Mouse (Mus musculus) brain, embryonic 18.5 days (tissue): ENCODE results near the gene Ror2.

Experiments
- DNase-seq: peaks from one replicate; pipeline ENCODE4 v3.0.0-alpha.2; 2012; ENCODE audit warnings: low read depth, low spot score

Gene Ror2

GRCm38 (mm10) chr13:53194306-53194705, 91.6 kb downstream of the Ror2 start:
- no peak for DNase-seq

- DNase-seq, result no peak
Observed at GRCm38 (mm10) chr13:53193713-53194112, 92.2 kb downstream of the Ror2 start.

GRCm38 (mm10) chr13:53192286-53192685, 93.6 kb downstream of the Ror2 start:
- no peak for DNase-seq

GRCm38 (mm10) chr13:53191657-53192056, 94.3 kb downstream of the Ror2 start:
- no peak for DNase-seq

GRCm38 (mm10) chr13:53188935-53189334, 97.0 kb downstream of the Ror2 start:
- no peak for DNase-seq

- DNase-seq, result no peak
Observed at GRCm38 (mm10) chr13:53184858-53185257, 101.1 kb downstream of the Ror2 start.

- DNase-seq, result no peak
Observed at GRCm38 (mm10) chr13:53184149-53184548, 101.8 kb downstream of the Ror2 start.

GRCm38 (mm10) chr13:53183161-53183577, 102.8 kb downstream of the Ror2 start:
- DNase-seq, result no peak

GRCm38 (mm10) chr13:53178594-53178993, 107.3 kb downstream of the Ror2 start:
- no peak for DNase-seq

- no peak for DNase-seq
Observed at GRCm38 (mm10) chr13:53178171-53178570, 107.8 kb downstream of the Ror2 start.

GRCm38 (mm10) chr13:53177424-53177718, 108.6 kb downstream of the Ror2 start:
- no peak for DNase-seq

GRCm38 (mm10) chr13:53176695-53177423, 109.1 kb downstream of the Ror2 start:
- no peak for DNase-seq

- DNase-seq, result no peak
Observed at GRCm38 (mm10) chr13:53175041-53175440, 110.9 kb downstream of the Ror2 start.

GRCm38 (mm10) chr13:53163671-53164070, 122.3 kb downstream of the Ror2 start:
- no peak for DNase-seq

GRCm38 (mm10) chr13:53163060-53163459, 122.9 kb downstream of the Ror2 start:
- no peak for DNase-seq

GRCm38 (mm10) chr13:53159501-53159900, 126.4 kb downstream of the Ror2 start:
- no peak for DNase-seq

GRCm38 (mm10) chr13:53158405-53159005, 127.4 kb downstream of the Ror2 start:
- DNase-seq, result no peak

- DNase-seq, result no peak
Observed at GRCm38 (mm10) chr13:53156911-53157310, 129.0 kb downstream of the Ror2 start.

- DNase-seq, result no peak
Observed at GRCm38 (mm10) chr13:53156282-53156681, 129.6 kb downstream of the Ror2 start.

- no peak for DNase-seq
Observed at GRCm38 (mm10) chr13:53145511-53145910, 140.4 kb downstream of the Ror2 start.

- DNase-seq, result no peak
Observed at GRCm38 (mm10) chr13:53143076-53143475, 142.8 kb downstream of the Ror2 start.

GRCm38 (mm10) chr13:53142268-53142667, 143.7 kb downstream of the Ror2 start:
- DNase-seq, result no peak

GRCm38 (mm10) chr13:53140298-53140697, 145.6 kb downstream of the Ror2 start:
- DNase-seq, result no peak

GRCm38 (mm10) chr13:53130567-53130966, 155.4 kb downstream of the Ror2 start:
- DNase-seq, result no peak
